Comparison of ENCODE assay signal across 28 mouse cellular contexts in the genomic region with DNA sequence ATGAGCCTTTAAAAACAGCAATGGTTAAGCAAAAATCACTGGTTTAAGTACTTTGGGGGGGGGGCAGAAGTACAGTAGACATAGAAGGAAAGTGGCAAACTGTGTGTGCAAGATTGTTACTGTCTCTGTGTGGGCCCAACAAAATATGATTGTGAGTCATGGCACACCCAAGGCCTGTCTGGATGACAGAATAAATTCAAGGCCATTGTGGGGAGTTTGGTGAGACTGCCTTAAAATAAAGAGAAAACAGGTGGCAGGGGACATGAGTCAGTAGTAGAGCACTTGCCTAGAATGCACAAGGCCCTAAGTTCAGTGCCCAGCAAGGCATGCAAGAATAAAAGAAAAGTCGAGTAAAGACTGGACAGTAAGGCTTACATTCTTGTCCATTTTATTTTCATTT. TPM values are rescaled to one million over a fixed set of nuclear protein-coding genes. Genes with fewer than 3 reads are reported as not detected.
DNase-seq lines count a peak whose midpoint lies in the region; TF ChIP-seq lines count a peak whose summit lies in the region.
"Had no signal": no experiment of that assay in that cellular context is flagged by ENCODE, and none has a peak within 500 bp of the region (broad histone marks: within the 10 kb centered on the region; RNA-seq: fewer than 3 reads in every experiment).

No protein-coding gene starts in this region.

- no peaks in the 10 kb centered on the region for H3K4me1 ChIP-seq in thymus, adult 2 months (replicated peaks; ENCODE audit: control insufficient read depth, insufficient read depth, low read length)
- H3K4me1 ChIP-seq: embryonic facial prominence, embryonic 12.5 days; embryonic facial prominence, embryonic 15.5 days; heart, embryonic 12.5 days; heart, embryonic 15.5 days; hindbrain, embryonic 10.5 days had no signal

- H3K36me3 ChIP-seq in thymus, adult 2 months (ENCODE audit: control insufficient read depth, insufficient read depth, low read length): no peaks in the 10 kb centered on the region
- H3K36me3 ChIP-seq: embryonic facial prominence, embryonic 12.5 days; embryonic facial prominence, embryonic 15.5 days; G1E; heart, embryonic 12.5 days; heart, embryonic 15.5 days; hindbrain, embryonic 10.5 days had no signal

- H3K27ac ChIP-seq in thymus, adult 2 months (ENCODE audit: control insufficient read depth, insufficient read depth, low read length): no peak overlapping the region
- H3K27ac ChIP-seq: embryonic facial prominence, embryonic 12.5 days; embryonic facial prominence, embryonic 15.5 days; gastrocnemius, adult 2 months; heart, embryonic 15.5 days; hindbrain, embryonic 10.5 days; hindbrain, embryonic 14.5 days; hindbrain, postnatal 0 days had no signal

- peak; percentile 79 for DNase-seq in adrenal gland, adult 2 months
- DNase-seq in adrenal gland, postnatal 4 days (ENCODE audit: low spot score in 2 of 2): no peak
- peak; percentile 7 for DNase-seq in 416B (ENCODE audit: low read depth)
- DNase-seq in adrenal gland, postnatal 10 days: peak; percentile 18
- peak; percentile 47 for DNase-seq in brain, adult 2 months (ENCODE audit: low read depth, low spot score)
- DNase-seq in thymus, adult 2 months: no peak
- DNase-seq in lung, postnatal 4 days: no peak
- DNase-seq: cerebellum, adult 11 months; cerebellum, adult 2 months; cerebellum, adult 9-11 months; cerebellum, postnatal 25 days; forebrain, postnatal 0 days; gastrocnemius, adult 2 months; gastrocnemius, postnatal 25 days; heart, adult 18-20 months; heart, postnatal 10 days; heart, postnatal 36 days; kidney, adult 2 months had no signal

- no peak overlapping the region for H3K4me3 ChIP-seq in thymus, adult 2 months (ENCODE audit: control insufficient read depth, insufficient read depth, low read length)
- H3K4me3 ChIP-seq: embryonic facial prominence, embryonic 12.5 days; embryonic facial prominence, embryonic 15.5 days; gastrocnemius, adult 2 months; heart, embryonic 12.5 days; heart, embryonic 15.5 days; hindbrain, embryonic 10.5 days had no signal

- 83% methylated on average over 1 of the region's 1 CpGs for WGBS in thymus, adult 2 months

- no peaks in the 10 kb centered on the region for H3K27me3 ChIP-seq in thymus, adult 2 months (ENCODE audit: control insufficient read depth, insufficient read depth, low read length)
- H3K27me3 ChIP-seq: CH12.LX; embryonic facial prominence, embryonic 12.5 days; embryonic facial prominence, embryonic 15.5 days; heart, embryonic 12.5 days; heart, embryonic 15.5 days had no signal

- TF ChIP-seq CTCF in thymus, adult 2 months (IDR thresholded peaks at IDR 0.05; ENCODE audit: borderline replicate concordance, control insufficient read depth, extremely low read depth, insufficient read depth, low read length, poor library complexity): no peak

- TF ChIP-seq POLR2A in thymus, adult 2 months (IDR thresholded peaks at IDR 0.05; ENCODE audit: control insufficient read depth, extremely low read depth, insufficient read depth, low read length, poor library complexity): no peak

RNA-seq across cellular contexts. Expression of a gene that starts 47.8 kb away (rescaled TPM):
- 1 to 10 TPM; 1.8 to 2.2 TPM for total RNA-seq in adrenal gland, adult 2 months (2021)
- 0.47 and 0.56 TPM in 2 replicates for polyA plus RNA-seq in adrenal gland, adult 2 months (2012; rRNA removed)
- 10 to 100 TPM in 1 of 2 experiments, 1 to 10 TPM in 1; 7.4 to 10.1 TPM for total RNA-seq in adrenal gland, postnatal 4 days (2021)
- 1 to 10 TPM; 3.5 to 5.0 TPM for total RNA-seq in adrenal gland, postnatal 10 days (2021)
- polyA plus RNA-seq in thymus, adult 2 months (2012; rRNA removed): 1.2 TPM in 2 replicates
- total RNA-seq: common myeloid progenitor, adult 5-6 weeks had no signal
- polyA plus RNA-seq: G1E had no signal

Comparison
In these comparisons a context has a peak if more than half of its experiments do, and no peak if none do; other contexts are left out.
1. DNase-seq: peak in adrenal gland, adult 2 months (single experiment), 416B (single experiment), adrenal gland, postnatal 10 days (single experiment) and brain, adult 2 months (single experiment); none in adrenal gland, postnatal 4 days (0 of 2), thymus, adult 2 months (single experiment) and lung, postnatal 4 days (0 of 2).